Mouse (Mus musculus) urinary bladder, postnatal 14 days (tissue): ENCODE results near the gene Abtb2.

Source experiments
- DNase-seq: peaks from one replicate; pipeline ENCODE4 v3.0.0; 2021; ENCODE audit warnings: low spot score

Abtb2 gene

GRCm38 (mm10) chr2:103584093-103584492, 18.0 kb downstream of the Abtb2 start:
- DNase-seq: no peak

- no peak for DNase-seq
Observed at GRCm38 (mm10) chr2:103586423-103586822, 20.3 kb downstream of the Abtb2 start.

GRCm38 (mm10) chr2:103588776-103589175, 22.7 kb downstream of the Abtb2 start:
- DNase-seq: no peak

DNA sequence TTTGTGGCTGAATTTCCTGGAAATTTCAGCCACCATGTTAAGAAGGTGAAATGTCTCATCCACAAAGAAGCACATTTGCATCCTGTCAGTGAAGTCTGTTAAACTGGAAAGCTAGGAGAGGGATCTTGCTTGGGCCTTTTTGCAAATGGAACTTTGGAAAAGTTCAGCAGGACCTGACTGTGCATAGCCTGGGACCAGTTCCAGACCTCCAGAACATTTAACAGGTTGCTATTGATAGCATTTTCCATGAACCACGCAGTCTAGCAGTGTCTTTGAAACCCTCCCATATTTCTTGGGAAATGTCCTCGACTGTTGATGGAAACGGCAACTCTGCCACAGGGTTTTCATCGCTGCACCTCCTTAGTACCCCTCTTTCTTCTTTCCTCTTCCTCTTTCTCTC, 23.3 kb downstream of the Abtb2 start:
- no peak for DNase-seq

DNA sequence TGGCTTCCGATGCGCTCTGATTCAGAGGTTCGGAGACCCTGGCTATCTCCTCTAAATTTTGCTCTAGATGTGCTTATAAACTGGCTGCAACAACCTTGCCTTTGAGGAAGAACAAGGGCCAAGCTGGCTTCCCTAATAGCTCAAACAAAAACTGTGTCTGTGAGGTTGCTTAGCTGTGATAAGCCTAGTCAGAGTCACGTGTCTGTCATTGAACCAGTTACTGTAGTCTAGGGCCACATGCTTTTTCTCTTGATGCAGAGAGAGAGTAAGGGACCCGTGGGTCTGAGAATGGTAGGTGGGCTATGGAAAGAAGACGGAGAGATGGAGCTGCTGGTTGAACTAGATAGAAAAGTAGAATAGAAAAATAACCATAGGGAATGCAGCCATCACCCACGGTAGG, 24.5 kb downstream of the Abtb2 start:
- DNase-seq: no peak

DNA sequence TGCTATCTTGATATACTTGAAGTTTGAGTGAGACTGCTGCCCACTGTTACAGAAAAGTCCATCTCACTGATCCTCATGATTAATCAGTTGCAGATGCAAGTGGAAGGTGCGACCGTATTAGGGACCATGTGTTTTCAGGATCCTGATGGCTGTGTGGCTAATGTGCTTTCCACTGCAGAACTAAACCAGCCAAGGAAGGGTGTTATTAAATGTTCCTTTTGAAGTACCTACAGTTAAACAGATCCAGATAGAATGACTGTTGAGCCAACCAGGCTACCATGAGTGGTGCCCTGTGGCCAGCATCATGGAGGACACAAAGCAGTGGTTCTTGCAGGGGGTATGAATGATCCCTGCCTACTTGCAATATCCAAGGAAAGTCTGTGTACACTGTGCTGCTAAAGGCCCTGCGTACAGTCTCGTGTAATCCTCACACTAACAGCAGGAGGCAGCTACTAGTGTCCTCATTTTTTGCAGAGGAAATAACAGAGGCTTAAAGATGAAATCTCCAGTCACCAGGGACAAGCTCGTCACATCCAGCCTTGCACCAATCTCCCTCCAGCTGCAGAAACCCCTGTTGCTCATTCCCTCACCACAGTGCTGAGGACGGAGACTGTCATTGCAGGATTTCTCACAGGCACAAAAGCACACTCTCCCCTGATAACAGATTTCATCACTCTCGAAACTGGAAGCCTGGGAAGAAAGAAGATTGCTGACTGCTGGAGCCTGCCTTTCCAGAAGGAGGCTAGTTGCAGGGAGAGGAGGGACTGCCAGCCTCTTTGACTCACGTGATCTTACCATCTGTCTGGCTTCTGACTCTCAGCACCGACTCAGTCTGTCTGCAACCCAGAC, 25.9 kb downstream of the Abtb2 start:
- no peak for DNase-seq

- DNase-seq: no peak
Observed at GRCm38 (mm10) chr2:103592591-103592929, 26.4 kb downstream of the Abtb2 start.

DNA sequence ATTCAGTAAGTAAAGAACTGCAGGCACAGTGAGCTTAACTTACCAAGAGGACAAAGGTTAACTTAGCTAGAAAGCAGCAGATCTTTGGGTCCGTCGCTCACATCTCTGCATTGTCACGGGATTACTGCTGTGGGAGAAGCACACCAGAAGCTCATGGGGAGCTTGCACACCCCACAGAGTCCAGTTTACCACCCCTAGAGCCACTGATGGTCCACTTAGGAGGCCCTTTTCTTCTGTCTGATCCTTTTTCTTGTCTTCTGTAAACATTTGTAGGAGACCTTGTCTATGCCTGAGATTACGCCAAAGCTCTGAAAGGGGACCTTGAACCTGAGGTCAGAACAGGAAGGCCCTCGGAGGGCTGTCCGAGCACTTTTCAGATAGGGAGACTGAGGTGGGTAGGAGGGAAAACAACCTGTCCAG, 28.5 kb downstream of the Abtb2 start:
- DNase-seq: no peak

DNA sequence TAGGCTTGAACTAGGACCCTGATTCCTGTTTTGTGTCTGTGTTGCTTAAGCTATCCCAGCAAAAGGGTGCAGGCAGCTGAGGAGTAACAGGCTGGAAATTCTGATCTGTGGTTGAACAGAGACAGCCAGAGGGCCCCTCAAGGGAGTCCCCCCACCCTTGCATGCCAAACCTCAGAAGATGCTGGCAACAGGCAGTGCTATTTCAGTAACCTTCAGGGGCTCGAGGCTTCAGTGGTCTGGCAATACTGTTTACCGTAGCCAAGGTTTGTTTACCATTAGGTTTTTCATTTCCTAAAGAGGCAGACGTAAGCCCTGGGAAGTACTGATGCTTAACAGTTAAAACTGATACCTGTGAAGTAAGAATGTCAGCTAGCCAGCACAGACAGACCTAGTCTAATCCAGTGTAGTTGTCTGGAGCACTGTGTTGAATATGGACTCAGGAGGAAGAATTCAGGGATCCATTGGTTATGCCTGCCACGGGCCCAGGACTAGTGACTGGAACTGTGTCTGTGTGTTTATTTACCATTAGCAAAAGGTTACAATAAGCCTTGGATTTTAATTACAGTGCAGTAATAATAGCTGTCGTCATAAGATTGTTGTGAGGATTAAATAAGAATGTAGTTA, 29.0 kb downstream of the Abtb2 start:
- DNase-seq: no peak

DNA sequence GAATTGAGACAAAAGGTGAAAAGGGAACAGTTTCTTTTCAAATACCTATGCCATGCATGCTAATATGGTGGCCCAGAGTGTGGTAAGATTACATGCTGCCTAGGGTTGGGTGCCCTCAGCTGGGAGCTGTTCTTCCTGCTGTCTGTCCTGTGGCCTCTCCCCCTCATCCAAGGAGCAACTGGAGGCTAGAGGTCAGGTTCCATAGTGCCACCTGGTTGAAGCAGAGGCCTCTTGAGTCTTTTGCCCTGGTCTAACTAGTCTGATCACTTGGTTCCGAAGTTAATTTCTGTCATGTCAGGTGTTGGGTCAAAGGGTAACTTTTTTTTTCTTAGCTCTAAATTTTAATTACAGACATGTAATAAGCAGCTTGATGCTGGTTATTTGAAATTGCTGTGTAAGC, 33.2 kb downstream of the Abtb2 start:
- DNase-seq: no peak

DNA sequence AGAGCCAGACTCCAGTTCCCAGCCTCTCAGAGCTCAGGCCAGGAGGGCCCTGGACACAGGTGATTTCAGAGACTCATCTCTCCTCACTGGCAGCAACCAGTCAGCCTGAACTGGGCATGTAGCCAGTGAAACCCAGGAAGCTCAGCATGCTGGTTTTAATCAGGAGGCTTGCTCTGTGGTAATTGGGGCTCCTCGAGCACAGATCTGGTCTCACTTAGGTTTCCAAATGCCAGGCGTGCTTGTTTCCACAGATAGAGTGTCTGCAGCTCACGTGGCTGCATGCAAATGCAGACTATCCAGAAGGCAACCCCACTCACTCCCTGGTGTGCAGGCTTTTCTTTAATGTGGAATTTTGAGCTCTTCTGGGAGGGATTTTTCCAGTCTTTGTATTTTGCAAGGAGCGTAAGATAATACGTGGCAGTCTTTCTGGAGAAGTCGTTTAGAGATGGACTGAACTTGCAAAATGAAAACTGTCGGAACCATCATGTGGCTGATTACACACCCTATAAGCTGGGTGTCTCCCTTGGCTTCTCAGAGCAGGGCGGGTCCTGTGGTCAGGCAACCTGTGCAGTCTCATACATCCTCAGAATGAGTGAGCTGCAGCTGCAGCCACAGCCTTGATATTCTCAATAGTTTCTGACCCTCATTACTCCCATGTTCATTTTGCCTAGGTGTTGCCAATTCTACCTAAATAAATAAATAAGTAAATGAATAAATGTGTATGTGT, 34.2 kb downstream of the Abtb2 start:
- no peak for DNase-seq

DNA sequence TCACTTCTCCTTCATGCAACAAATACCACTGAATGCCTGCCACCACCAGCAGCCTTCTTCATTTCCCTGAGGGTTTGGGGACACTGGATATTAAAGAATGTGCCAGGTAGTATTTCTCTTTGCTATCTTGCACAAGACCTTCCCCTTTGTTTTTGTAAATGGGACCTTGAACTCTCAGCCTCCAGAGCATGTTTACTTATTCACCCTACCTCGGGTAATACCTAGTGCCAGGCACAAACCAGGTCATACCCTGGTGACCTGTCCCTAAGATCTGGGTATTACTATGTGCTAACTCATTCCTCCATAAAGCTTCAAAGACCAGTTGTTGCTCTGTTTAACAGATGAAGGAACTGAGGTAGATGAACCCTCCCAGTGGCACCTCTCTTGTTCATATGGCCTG, 35.0 kb downstream of the Abtb2 start:
- no peak for DNase-seq

GRCm38 (mm10) chr2:103601531-103601930, 35.4 kb downstream of the Abtb2 start:
- DNase-seq: no peak

DNA sequence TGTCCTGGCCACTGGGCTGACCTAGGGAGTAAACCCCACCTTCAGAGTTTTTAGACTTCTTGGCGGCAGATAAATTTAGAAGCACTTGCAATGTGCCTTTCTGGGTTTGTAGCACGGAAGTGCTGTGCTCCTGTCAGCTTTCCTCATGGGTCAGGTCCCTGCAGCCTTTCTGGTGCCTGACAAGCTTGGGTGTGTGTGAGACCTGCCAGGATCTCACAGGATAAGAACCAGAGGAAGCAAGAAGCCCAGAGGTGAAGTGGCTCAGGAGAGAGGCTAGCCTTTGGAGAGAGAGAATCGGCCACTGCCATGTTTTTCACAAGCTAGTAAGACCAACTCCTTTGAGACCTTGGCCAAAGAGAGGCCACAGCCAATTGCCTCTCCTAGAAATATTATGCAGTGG, 37.1 kb downstream of the Abtb2 start:
- no peak for DNase-seq

- no peak for DNase-seq
Observed at GRCm38 (mm10) chr2:103603869-103604268, 37.8 kb downstream of the Abtb2 start.

- no peak for DNase-seq
Observed at GRCm38 (mm10) chr2:103605805-103606498, 39.8 kb downstream of the Abtb2 start.

DNA sequence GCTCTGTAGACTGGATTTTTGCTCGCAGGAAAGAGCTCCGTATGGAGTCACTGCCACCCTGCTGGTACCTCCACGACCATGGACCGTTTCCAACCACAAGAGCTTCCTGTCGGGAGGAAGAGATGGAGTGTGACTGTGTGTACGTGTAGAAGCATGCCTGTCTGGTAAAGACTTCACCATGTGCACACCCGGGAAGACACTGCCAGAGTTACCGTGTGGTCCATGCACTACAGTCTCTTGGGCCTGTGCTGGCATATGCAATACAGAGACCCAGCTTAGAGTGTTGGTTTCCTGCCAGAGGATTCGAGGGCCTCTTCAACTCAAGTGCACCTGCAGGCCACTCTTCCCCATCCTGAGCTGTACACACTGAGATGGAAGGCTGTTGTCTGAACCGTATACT, 41.8 kb downstream of the Abtb2 start:
- DNase-seq: no peak

DNA sequence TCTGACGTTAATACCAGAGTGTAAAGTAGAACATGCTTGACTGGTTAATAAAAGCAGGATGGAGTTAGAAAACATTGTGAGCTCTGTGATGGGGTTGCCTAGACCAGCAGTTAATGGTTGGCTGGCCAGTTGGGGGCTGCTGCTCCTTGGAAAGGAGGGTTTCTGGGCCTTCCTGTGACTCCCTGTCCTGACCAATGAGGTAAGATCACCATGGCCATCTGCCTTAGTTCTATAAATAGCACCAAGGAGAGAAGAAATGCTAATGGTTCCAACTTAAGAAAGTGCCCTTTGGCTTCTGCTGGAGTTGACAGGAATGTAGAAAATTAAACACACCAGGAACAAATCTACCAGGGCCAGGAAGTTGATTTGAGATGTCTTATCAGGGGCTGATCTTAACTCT, 42.8 kb downstream of the Abtb2 start:
- no peak for DNase-seq

DNA sequence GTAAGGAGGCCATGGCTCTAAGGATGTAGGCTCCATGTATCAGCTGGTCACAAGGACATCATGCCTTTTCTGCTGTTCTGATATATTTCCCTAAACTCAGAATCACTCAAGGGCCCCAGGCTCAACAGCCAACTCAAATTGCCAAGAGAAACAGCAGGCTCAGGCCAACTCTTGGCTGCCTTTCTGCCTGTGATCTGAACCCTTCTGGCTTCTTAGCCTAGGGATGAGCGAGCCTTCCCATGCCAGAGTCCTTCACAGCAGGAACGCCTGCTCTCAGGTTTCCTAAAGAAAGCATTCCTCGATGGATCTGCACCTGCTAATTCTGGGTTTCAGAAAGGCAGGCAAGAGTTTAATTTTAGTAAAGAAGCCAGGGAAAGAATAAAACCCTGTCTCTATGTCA, 43.4 kb downstream of the Abtb2 start:
- peak; percentile 13 for DNase-seq

DNA sequence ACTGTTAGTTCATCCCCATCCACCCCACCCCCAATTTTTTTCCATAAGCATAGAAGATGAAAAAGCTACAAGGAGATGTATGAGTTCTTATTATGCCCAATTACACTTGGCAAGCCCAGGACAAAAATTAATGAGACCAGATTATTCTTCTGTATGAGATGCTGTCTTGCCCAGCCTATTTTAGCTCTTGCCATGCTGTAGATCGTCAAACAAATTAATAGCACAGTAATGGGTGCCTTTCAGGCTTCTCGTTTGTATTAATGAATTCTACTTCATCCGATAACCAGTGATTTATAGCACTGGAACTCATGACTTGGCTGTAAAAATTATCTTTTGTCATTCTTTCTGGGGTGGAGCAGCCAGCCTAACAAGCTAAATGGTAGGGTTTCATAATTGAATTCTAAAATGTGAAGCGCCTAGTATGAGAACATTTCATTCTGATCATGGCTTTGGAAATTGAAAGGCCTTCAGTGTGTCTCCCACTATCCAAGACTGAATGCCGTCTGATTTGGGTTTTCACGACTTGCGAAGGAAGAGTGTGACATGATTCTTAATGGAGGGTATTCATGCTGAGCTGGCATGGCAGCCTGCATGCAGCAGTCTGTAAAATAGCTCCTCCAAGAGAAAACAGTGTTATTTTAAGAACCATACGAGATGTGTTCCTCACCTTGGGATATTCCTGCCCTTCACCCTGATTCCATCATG, 44.9 kb downstream of the Abtb2 start:
- DNase-seq: no peak

GRCm38 (mm10) chr2:103613865-103614264, 47.8 kb downstream of the Abtb2 start:
- DNase-seq: no peak

GRCm38 (mm10) chr2:103615028-103615427, 48.9 kb downstream of the Abtb2 start:
- no peak for DNase-seq
